Mouse (Mus musculus): ENCODE measurements around the gene Reep3. TPM values are rescaled to one million over a fixed set of nuclear protein-coding genes. Genes with fewer than 3 reads are reported as not detected.

Gene Reep3
- polyA plus RNA-seq, 1 experiment from 2014 or later = 54.9 TPM

GRCm38 (mm10) chr10:67075931-67076878, 20.5 kb downstream of the Reep3 start:
- 72% methylated on average over 21 of the region's 21 CpGs for WGBS
- no peaks in the 10 kb centered on the region for H3K27me3 ChIP-seq
- H3K4me1 ChIP-seq = peaks cover 3% of the 10 kb centered on the region; the same call in 1 of the 2 replicates
- no peak overlapping the region for H3K4me3 ChIP-seq
- no peak overlapping the region for H3K27ac ChIP-seq
- H3K4me2 ChIP-seq = no peak overlapping the region
- ATAC-seq (ENCODE audit: insufficient number of reproducible peaks, low FRiP score, low TSS enrichment, low read depth) = no peak
- H3K9ac ChIP-seq = no peak overlapping the region
- no peaks in the 10 kb centered on the region for H3K9me3 ChIP-seq
- no peaks in the 10 kb centered on the region for H3K36me3 ChIP-seq

- Histone ChIP-seq H3K9me3 (no peaks in the 10 kb centered on the region), H3K4me2 (no peak overlapping the region), H3K27ac (no peak overlapping the region), H3K9ac (no peak overlapping the region), H3K4me3 (no peak overlapping the region), H3K27me3 (no peaks in the 10 kb centered on the region), H3K36me3 (no peaks in the 10 kb centered on the region), H3K4me1 (peaks cover 3% of the 10 kb centered on the region; the same call in 1 of the 2 replicates)
- no peak for ATAC-seq (ENCODE audit: insufficient number of reproducible peaks, low FRiP score, low TSS enrichment, low read depth)
- WGBS = 93% methylated on average over 8 of the region's 8 CpGs
Measured at GRCm38 (mm10) chr10:67073577-67073976, 23.2 kb downstream of the Reep3 start.

- no peak overlapping the region for H3K9ac ChIP-seq
- H3K36me3 ChIP-seq = no peaks in the 10 kb centered on the region
- H3K9me3 ChIP-seq = no peaks in the 10 kb centered on the region
- peaks cover 3% of the 10 kb centered on the region; the same call in 1 of the 2 replicates for H3K4me1 ChIP-seq
- no peaks in the 10 kb centered on the region for H3K27me3 ChIP-seq
- no peak overlapping the region for H3K4me3 ChIP-seq
- ATAC-seq (ENCODE audit: insufficient number of reproducible peaks, low FRiP score, low TSS enrichment, low read depth) = no peak
- H3K4me2 ChIP-seq = no peak overlapping the region
- 83% methylated on average over 4 of the region's 4 CpGs for WGBS
- no peak overlapping the region for H3K27ac ChIP-seq
Measured at GRCm38 (mm10) chr10:67072600-67072999, 24.1 kb downstream of the Reep3 start.

- no peak for ATAC-seq (ENCODE audit: insufficient number of reproducible peaks, low FRiP score, low TSS enrichment, low read depth)
- no peak overlapping the region for H3K4me3 ChIP-seq
- no peak overlapping the region for H3K4me2 ChIP-seq
- H3K9me3 ChIP-seq = no peaks in the 10 kb centered on the region
- H3K4me1 ChIP-seq = peaks cover 3% of the 10 kb centered on the region; the same call in 1 of the 2 replicates
- no peaks in the 10 kb centered on the region for H3K27me3 ChIP-seq
- WGBS = 78% methylated on average over 5 of the region's 5 CpGs
- H3K27ac ChIP-seq = peak overlapping the region; percentile 12; the same call in 1 of the 2 replicates
- H3K36me3 ChIP-seq = no peaks in the 10 kb centered on the region
- H3K9ac ChIP-seq = no peak overlapping the region
Measured at GRCm38 (mm10) chr10:67071884-67072283, 24.9 kb downstream of the Reep3 start.

GRCm38 (mm10) chr10:67071389-67071788, 25.4 kb downstream of the Reep3 start:
- ATAC-seq (ENCODE audit: insufficient number of reproducible peaks, low FRiP score, low TSS enrichment, low read depth) = no peak
- no peaks in the 10 kb centered on the region for H3K9me3 ChIP-seq
- H3K9ac ChIP-seq = no peak overlapping the region
- 84% methylated on average over 4 of the region's 4 CpGs for WGBS
- no peaks in the 10 kb centered on the region for H3K27me3 ChIP-seq
- peaks cover 1% of the 10 kb centered on the region; the same call in 1 of the 2 replicates for H3K4me1 ChIP-seq
- H3K36me3 ChIP-seq = no peaks in the 10 kb centered on the region
- no peak overlapping the region for H3K27ac ChIP-seq
- H3K4me3 ChIP-seq = no peak overlapping the region
- no peak overlapping the region for H3K4me2 ChIP-seq

- Histone ChIP-seq H3K4me3 (no peak overlapping the region), H3K4me2 (no peak overlapping the region), H3K27me3 (no peaks in the 10 kb centered on the region), H3K4me1 (0 out of 2 replicates have a peak, but pooled peaks cover 2% of the 10 kb centered on the region), H3K36me3 (no peaks in the 10 kb centered on the region), H3K9me3 (no peaks in the 10 kb centered on the region), H3K9ac (no peak overlapping the region), H3K27ac (no peak overlapping the region)
- WGBS = 73% methylated on average over 10 of the region's 10 CpGs
- ATAC-seq (ENCODE audit: insufficient number of reproducible peaks, low FRiP score, low TSS enrichment, low read depth) = no peak
Measured at GRCm38 (mm10) chr10:67069013-67069412, 27.7 kb downstream of the Reep3 start.

GRCm38 (mm10) chr10:67066421-67066820, 30.3 kb downstream of the Reep3 start:
- no peaks in the 10 kb centered on the region for H3K36me3 ChIP-seq
- 77% methylated on average over 3 of the region's 3 CpGs for WGBS
- H3K9ac ChIP-seq = no peak overlapping the region
- no peaks in the 10 kb centered on the region for H3K27me3 ChIP-seq
- H3K9me3 ChIP-seq = no peaks in the 10 kb centered on the region
- peaks cover 8% of the 10 kb centered on the region for H3K4me1 ChIP-seq
- H3K27ac ChIP-seq = no peak overlapping the region
- no peak for ATAC-seq (ENCODE audit: insufficient number of reproducible peaks, low FRiP score, low TSS enrichment, low read depth)
- no peak overlapping the region for H3K4me2 ChIP-seq
- no peak overlapping the region for H3K4me3 ChIP-seq

GRCm38 (mm10) chr10:67065927-67066326, 30.8 kb downstream of the Reep3 start:
- Histone ChIP-seq H3K4me2 (no peak overlapping the region), H3K9me3 (no peaks in the 10 kb centered on the region), H3K4me3 (no peak overlapping the region), H3K9ac (no peak overlapping the region), H3K4me1 (peaks cover 13% of the 10 kb centered on the region), H3K27ac (no peak overlapping the region), H3K36me3 (no peaks in the 10 kb centered on the region), H3K27me3 (no peaks in the 10 kb centered on the region)
- 60% methylated on average over 5 of the region's 5 CpGs for WGBS
- ATAC-seq (ENCODE audit: insufficient number of reproducible peaks, low FRiP score, low TSS enrichment, low read depth) = no peak

GRCm38 (mm10) chr10:67065277-67065887, 31.4 kb downstream of the Reep3 start:
- Histone ChIP-seq H3K4me2 (no peak overlapping the region), H3K27ac (no peak overlapping the region), H3K4me3 (no peak overlapping the region), H3K27me3 (no peaks in the 10 kb centered on the region), H3K4me1 (peaks cover 14% of the 10 kb centered on the region), H3K9ac (no peak overlapping the region), H3K36me3 (no peaks in the 10 kb centered on the region), H3K9me3 (no peaks in the 10 kb centered on the region)
- ATAC-seq (ENCODE audit: insufficient number of reproducible peaks, low FRiP score, low TSS enrichment, low read depth) = no peak
- WGBS = 75% methylated on average over 7 of the region's 7 CpGs

GRCm38 (mm10) chr10:67061823-67062222, 34.9 kb downstream of the Reep3 start:
- no peak for ATAC-seq (ENCODE audit: insufficient number of reproducible peaks, low FRiP score, low TSS enrichment, low read depth)
- no peaks in the 10 kb centered on the region for H3K36me3 ChIP-seq
- no peak overlapping the region for H3K9ac ChIP-seq
- 51% methylated on average over 4 of the region's 4 CpGs for WGBS
- peaks cover 32% of the 10 kb centered on the region for H3K4me1 ChIP-seq
- H3K27me3 ChIP-seq = no peaks in the 10 kb centered on the region
- H3K27ac ChIP-seq = peak overlapping the region; percentile 67
- H3K9me3 ChIP-seq = no peaks in the 10 kb centered on the region
- no peak overlapping the region for H3K4me3 ChIP-seq
- H3K4me2 ChIP-seq = 0 out of 2 replicates have a peak overlapping the region, but pooled peaks have one; percentile 10

- H3K27me3 ChIP-seq = no peaks in the 10 kb centered on the region
- H3K4me1 ChIP-seq = peaks cover 36% of the 10 kb centered on the region
- H3K4me3 ChIP-seq = no peak overlapping the region
- 45% methylated on average over 10 of the region's 10 CpGs for WGBS
- H3K36me3 ChIP-seq = no peaks in the 10 kb centered on the region
- no peaks in the 10 kb centered on the region for H3K9me3 ChIP-seq
- peak overlapping the region; percentile 10; the same call in 1 of the 2 replicates for H3K4me2 ChIP-seq
- H3K27ac ChIP-seq = peak overlapping the region; percentile 67
- ATAC-seq (ENCODE audit: insufficient number of reproducible peaks, low FRiP score, low TSS enrichment, low read depth) = no peak
- no peak overlapping the region for H3K9ac ChIP-seq
Measured at GRCm38 (mm10) chr10:67061367-67061801, 35.4 kb downstream of the Reep3 start.

GRCm38 (mm10) chr10:67058702-67059101, 38.0 kb downstream of the Reep3 start:
- peaks cover 44% of the 10 kb centered on the region for H3K4me1 ChIP-seq
- no peak overlapping the region for H3K4me3 ChIP-seq
- no peaks in the 10 kb centered on the region for H3K9me3 ChIP-seq
- H3K9ac ChIP-seq = no peak overlapping the region
- WGBS = 23% methylated on average over 6 of the region's 6 CpGs
- H3K36me3 ChIP-seq = no peaks in the 10 kb centered on the region
- peak; percentile 21; the same call in 1 of the 2 replicates for ATAC-seq (ENCODE audit: insufficient number of reproducible peaks, low FRiP score, low TSS enrichment, low read depth)
- 0 out of 2 replicates have a peak overlapping the region, but pooled peaks have one; percentile 13 for H3K4me2 ChIP-seq
- no peaks in the 10 kb centered on the region for H3K27me3 ChIP-seq
- peak overlapping the region; percentile 73 for H3K27ac ChIP-seq
